Mouse (Mus musculus): ENCODE data around the gene Mitf.

Mitf gene

GRCm38 (mm10) chr6:97806781-97807743 lies at the start of gene Mitf:
Mitf (plus strand) TSS chr6:97807052.
- CTCF ChIA-PET = no interaction called here

GRCm38 (mm10) chr6:97757361-97757760 lies 49.5 kb upstream of the Mitf start:
- CTCF ChIA-PET = interaction anchor here (1.0 kb wide), 1 partner anchor 21 kb away, joined by 4 read pairs; no protein-coding TSS in a partner anchor

- CTCF ChIA-PET = no interaction called here
Measured at GRCm38 (mm10) chr6:97758884-97759283, 48.0 kb upstream of the Mitf start.

GRCm38 (mm10) chr6:97759301-97759700 lies 47.6 kb upstream of the Mitf start:
- CTCF ChIA-PET = no interaction called here

- CTCF ChIA-PET = no interaction called here
Measured at GRCm38 (mm10) chr6:97761326-97761725, 45.5 kb upstream of the Mitf start.

GRCm38 (mm10) chr6:97763970-97764369 lies 42.9 kb upstream of the Mitf start:
- CTCF ChIA-PET = no interaction called here

- CTCF ChIA-PET = no interaction called here
Measured at GRCm38 (mm10) chr6:97767836-97768235, 39.0 kb upstream of the Mitf start.

GRCm38 (mm10) chr6:97769549-97769948 lies 37.3 kb upstream of the Mitf start:
- CTCF ChIA-PET = no interaction called here

- CTCF ChIA-PET = no interaction called here
Measured at GRCm38 (mm10) chr6:97781316-97781715, 25.5 kb upstream of the Mitf start.

GRCm38 (mm10) chr6:97782291-97782690 lies 24.6 kb upstream of the Mitf start:
- CTCF ChIA-PET = no interaction called here

- CTCF ChIA-PET = no interaction called here
Measured at GRCm38 (mm10) chr6:97786871-97787270, 20.0 kb upstream of the Mitf start.

- CTCF ChIA-PET = no interaction called here
Measured at GRCm38 (mm10) chr6:97788361-97788974, 18.4 kb upstream of the Mitf start.

GRCm38 (mm10) chr6:97789700-97790099 lies 17.2 kb upstream of the Mitf start:
- CTCF ChIA-PET = no interaction called here

- CTCF ChIA-PET = no interaction called here
Measured at GRCm38 (mm10) chr6:97792104-97792503, 14.7 kb upstream of the Mitf start.

GRCm38 (mm10) chr6:97795175-97795574 lies 11.7 kb upstream of the Mitf start:
- CTCF ChIA-PET = no interaction called here

- CTCF ChIA-PET = no interaction called here
Measured at GRCm38 (mm10) chr6:97800615-97801014, 6.2 kb upstream of the Mitf start.

- CTCF ChIA-PET = no interaction called here
Measured at GRCm38 (mm10) chr6:97806051-97806450, 801 bp upstream of the Mitf start.

- CTCF ChIA-PET = no interaction called here
Measured at GRCm38 (mm10) chr6:97814191-97814590, 7.3 kb downstream of the Mitf start.

- CTCF ChIA-PET = interaction anchor here (0.7 kb wide), 1 partner anchor 18 kb away, joined by 3 read pairs; no protein-coding TSS in a partner anchor
Measured at GRCm38 (mm10) chr6:97815723-97816122, 8.9 kb downstream of the Mitf start.

- CTCF ChIA-PET = no interaction called here
Measured at GRCm38 (mm10) chr6:97816806-97817205, 10.0 kb downstream of the Mitf start.

- CTCF ChIA-PET = no interaction called here
Measured at GRCm38 (mm10) chr6:97818128-97818527, 11.3 kb downstream of the Mitf start.

- CTCF ChIA-PET = no interaction called here
Measured at GRCm38 (mm10) chr6:97818948-97819347, 12.1 kb downstream of the Mitf start.

- CTCF ChIA-PET = no interaction called here
Measured at GRCm38 (mm10) chr6:97820505-97820904, 13.7 kb downstream of the Mitf start.
